Mouse (Mus musculus): ENCODE results near the gene Ecpas.

GRCm38 (mm10) chr4:58925664-58926063 lies 13.1 kb upstream of the Ecpas start:
- no peak for TF ChIP-seq CTCF (IDR thresholded peaks at IDR 0.05; ENCODE audit: low read depth, low read length)
- no peak for TF ChIP-seq POLR2A (IDR thresholded peaks at IDR 0.05; ENCODE audit: insufficient read depth, low read length)
